Mouse (Mus musculus): ENCODE results near the gene Sytl3.
A peak's percentile ranks its signal among the peaks of the same experiment; 100 is the strongest.
"Not testable (repeated sequence)": the region's sequence is repeated elsewhere in the genome, so short reads cannot be mapped to it uniquely, and the experiment has no call there.

Sytl3 gene

DNA sequence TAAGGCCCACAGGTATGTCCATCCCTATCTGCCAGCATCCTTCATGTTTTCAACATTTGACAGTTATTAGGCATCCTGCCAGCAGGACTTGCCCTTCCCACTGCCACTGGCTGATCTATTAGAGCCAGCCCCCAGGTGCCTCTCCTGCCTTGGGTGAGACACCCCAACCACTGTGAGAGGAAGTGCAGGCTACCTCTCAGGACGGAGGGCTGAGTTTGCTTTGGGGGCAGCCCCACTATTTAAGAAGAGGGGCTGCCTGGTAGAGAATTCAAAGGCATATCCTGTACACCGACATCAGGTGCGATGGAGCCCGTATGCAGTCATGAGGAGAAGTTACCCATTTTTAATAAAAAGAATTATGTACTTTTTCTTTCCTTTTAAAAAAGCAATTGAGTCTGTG is 13.2 kb upstream of the Sytl3 start:
- not testable (repeated sequence) for DNase-seq (ENCODE audit: low spot score in 2 of 2)

GRCm38 (mm10) chr17:6646841-6647240 is 12.1 kb upstream of the Sytl3 start:
- not testable (repeated sequence) for DNase-seq (ENCODE audit: low spot score in 2 of 2)

DNA sequence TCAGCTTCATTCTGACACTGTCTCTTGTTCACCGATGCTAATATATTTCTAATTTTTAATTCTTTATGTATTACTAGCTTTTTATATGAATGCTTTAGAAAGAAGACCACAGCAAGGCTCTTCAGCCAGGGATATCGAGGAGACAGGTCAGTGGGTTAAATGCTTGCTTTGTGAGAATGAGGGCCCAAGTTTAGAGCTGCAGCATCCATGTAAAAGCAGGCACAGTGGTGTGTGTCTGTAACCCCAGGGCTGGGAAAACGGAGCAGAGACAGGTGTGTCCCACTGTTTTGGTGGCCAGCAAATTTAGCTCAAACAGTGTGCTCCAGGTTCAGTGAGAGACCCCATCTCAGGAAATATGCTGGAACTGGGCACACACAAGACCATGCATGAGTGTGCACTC is 11.4 kb upstream of the Sytl3 start:
- DNase-seq (ENCODE audit: low spot score in 2 of 2) = not testable (repeated sequence)

DNA sequence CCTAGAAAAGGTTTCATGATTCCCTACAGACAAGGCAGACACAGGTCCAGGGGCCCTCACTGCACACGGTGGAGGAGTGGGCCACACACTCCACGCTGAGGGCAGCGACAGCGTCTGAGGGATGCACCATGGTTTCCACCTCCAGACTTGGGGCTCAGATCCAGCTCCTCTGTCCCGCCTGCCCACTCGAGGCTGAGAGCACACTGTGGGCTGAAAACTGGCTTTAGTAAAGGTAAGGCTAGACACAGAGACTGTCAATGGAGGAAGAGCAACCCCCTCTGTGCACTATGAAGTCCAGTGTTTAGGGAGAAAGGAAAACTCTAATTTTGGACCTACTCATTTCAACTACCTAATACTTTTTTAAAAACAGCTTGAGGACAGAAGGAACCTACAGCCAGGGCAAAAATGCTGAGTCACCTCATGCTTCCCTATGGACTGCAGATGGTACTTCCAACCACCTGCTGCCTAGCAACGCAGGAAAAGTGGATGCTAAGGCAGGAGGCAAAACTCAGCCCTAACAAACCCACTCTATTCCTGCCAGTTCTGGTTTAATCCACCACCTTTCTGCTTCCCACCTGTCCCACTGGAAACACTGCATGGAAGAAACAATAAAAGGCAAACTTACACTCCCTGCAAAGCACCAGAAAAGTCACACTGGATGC is 7.9 kb upstream of the Sytl3 start:
- DNase-seq (ENCODE audit: low spot score in 2 of 2) = not testable (repeated sequence)

GRCm38 (mm10) chr17:6653341-6653946 is 5.4 kb upstream of the Sytl3 start:
- DNase-seq (ENCODE audit: low spot score in 2 of 2) = not testable (repeated sequence)

GRCm38 (mm10) chr17:6655087-6655511 is 3.8 kb upstream of the Sytl3 start:
- DNase-seq (ENCODE audit: low spot score in 2 of 2) = peak; percentile 52 to 56

DNA sequence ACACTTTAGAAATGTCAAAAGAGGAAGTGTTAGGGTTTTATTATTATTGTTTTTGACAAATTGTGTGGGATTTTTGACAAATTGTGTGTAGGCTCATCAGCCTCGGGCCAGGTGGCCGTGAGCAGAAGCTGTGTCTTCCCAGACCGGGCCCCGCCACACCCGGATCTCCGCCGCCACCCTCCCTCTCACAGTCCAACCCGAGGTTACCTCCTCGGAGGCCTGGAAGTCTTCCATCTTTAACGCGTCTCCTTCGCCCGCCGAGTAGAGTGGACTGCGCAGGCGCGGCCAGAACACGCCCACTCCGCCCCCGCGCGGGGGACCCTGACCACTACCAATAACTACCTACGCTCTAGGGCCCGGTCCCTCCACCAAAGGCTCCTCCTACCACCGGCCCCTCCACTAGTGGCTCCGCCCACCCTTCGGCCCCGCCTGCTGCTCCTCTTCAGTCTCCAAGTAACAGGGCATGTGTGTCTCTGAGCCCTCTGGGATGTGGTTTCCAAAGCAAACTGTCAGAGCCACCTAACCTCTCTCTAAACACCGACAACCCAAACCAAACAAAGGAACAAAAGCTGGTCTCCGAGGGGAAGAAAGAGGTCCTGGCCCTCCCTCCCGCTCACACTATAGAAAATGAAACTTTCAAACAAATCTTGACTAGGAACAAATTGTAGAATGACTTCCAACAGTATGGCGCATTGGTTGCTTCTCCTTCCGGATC is 3.2 kb upstream of the Sytl3 start, which contains the start of gene Dynlt1f:
Gene Dynlt1f, minus strand, starts transcription at position 334 of the 715 bp plus-strand sequence.
- DNase-seq (ENCODE audit: low spot score in 2 of 2) = peak; percentile 83 to 87

GRCm38 (mm10) chr17:6656471-6656870 is 2.4 kb upstream of the Sytl3 start:
- not testable (repeated sequence) for DNase-seq (ENCODE audit: low spot score in 2 of 2)

- not testable (repeated sequence) for DNase-seq (ENCODE audit: low spot score in 2 of 2)
These were observed 1.7 kb downstream of the Sytl3 start for GRCm38 (mm10) chr17:6660589-6660988.

DNA sequence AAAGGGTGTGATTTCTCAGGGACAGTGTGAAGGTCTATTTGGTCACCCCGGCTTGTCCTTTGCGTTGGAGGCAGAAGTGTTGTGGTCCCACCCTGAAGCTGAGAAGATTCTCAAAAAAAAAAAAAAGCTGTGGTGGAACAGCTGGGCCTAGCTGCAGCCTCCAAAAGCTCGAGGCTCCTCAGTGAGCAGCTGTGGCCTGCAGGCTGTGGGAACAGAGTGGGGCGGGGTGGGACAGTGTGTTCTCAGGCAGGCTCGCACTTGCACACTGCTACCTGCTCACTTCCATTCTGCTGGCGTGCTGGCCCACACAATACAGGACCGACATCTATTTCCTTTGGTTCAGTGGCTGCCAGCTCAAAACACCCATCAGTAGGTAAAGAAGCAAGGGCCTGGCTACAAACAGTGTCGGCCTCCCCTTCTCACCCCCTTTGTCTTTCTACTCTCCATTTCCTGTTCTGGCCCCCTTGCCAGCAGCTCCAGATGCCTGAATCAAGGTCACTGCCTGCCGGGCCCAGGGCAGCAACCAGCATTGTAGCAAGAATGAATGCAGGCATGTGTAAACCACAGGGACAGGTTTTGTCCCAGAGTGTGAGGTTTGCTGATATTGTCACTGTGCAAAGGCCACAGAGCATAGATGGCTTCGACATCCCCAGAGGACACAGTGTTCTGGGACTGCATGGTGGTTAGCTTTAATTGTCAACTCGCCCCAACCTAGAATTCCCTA is 2.4 kb downstream of the Sytl3 start:
- peak in 1 of 2 experiments; percentile 54 for DNase-seq (ENCODE audit: low spot score in 2 of 2)

DNA sequence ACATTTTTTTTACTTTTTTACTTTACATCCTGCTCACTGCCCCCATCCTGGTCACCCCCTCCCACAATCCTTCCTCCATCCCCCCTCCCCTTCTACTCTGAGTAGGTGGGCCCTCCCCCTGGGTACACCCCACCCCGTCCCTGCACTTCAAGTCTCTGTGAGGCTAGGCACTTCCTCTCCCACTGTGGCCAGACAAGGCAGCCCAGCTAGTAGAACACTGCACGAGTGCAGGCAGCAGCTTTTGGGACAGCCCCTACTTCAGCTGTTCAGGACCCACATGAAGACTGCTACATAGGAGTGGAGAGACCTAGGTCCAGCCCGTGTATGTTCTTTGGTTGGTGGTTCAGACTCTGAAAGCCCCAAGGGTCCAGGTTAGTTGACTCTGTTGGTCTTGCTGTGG is 3.9 kb downstream of the Sytl3 start:
- not testable (repeated sequence) for DNase-seq (ENCODE audit: low spot score in 2 of 2)

GRCm38 (mm10) chr17:6665389-6665788 is 6.5 kb downstream of the Sytl3 start:
- not testable (repeated sequence) for DNase-seq (ENCODE audit: low spot score in 2 of 2)

GRCm38 (mm10) chr17:6668522-6668921 is 9.6 kb downstream of the Sytl3 start:
- DNase-seq (ENCODE audit: low spot score in 2 of 2) = not testable (repeated sequence)

DNA sequence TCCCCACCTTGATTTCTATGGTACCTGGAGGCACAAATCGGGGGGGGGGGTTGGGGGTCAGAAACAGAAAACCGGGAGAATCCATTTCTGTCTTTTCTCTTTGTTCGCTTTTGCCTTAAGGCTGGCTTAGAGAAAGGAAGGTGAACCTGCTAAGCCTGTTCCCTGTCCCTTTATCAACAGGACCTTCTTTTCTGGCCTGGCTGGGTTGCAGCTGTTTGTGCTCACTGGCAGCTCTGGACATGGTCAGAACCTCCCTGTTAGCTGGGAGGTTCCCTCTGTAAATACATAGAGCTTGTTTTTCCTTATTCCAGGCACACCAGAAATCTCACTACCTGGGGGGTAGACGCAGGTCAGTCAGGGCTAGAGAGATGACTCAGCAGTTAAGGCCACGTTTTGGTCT is 15.4 kb downstream of the Sytl3 start:
- DNase-seq (ENCODE audit: low spot score in 2 of 2) = not testable (repeated sequence)

- DNase-seq (ENCODE audit: low spot score in 2 of 2) = not testable (repeated sequence)
These were observed 19.2 kb downstream of the Sytl3 start for GRCm38 (mm10) chr17:6678063-6678462.

GRCm38 (mm10) chr17:6681721-6682120 is 22.8 kb downstream of the Sytl3 start:
- DNase-seq (ENCODE audit: low spot score in 2 of 2) = not testable (repeated sequence)

GRCm38 (mm10) chr17:6683702-6684101 is 24.8 kb downstream of the Sytl3 start:
- not testable (repeated sequence) for DNase-seq (ENCODE audit: low spot score in 2 of 2)

GRCm38 (mm10) chr17:6684464-6685287 is 25.8 kb downstream of the Sytl3 start:
- not testable (repeated sequence) for DNase-seq (ENCODE audit: low spot score in 2 of 2)

- not testable (repeated sequence) for DNase-seq (ENCODE audit: low spot score in 2 of 2)
These were observed 26.5 kb downstream of the Sytl3 start for GRCm38 (mm10) chr17:6685288-6685818.

- DNase-seq (ENCODE audit: low spot score in 2 of 2) = not testable (repeated sequence)
These were observed 27.5 kb downstream of the Sytl3 start for GRCm38 (mm10) chr17:6686299-6686971.
